Mouse (Mus musculus): ENCODE data around the gene Fbxl13.

The Fbxl13 gene

GRCm38 (mm10) chr5:21513363-21513762, 132.1 kb downstream of the Fbxl13 start:
- DNase-seq = no peak

- no peak for DNase-seq
Observed at GRCm38 (mm10) chr5:21509801-21510200, 135.6 kb downstream of the Fbxl13 start.

- DNase-seq = no peak
Observed at GRCm38 (mm10) chr5:21506887-21507286, 138.5 kb downstream of the Fbxl13 start.

GRCm38 (mm10) chr5:21505159-21505558, 140.3 kb downstream of the Fbxl13 start:
- no peak for DNase-seq

- DNase-seq = no peak
Observed at GRCm38 (mm10) chr5:21502936-21503610, 142.4 kb downstream of the Fbxl13 start.

GRCm38 (mm10) chr5:21500941-21501340, 144.5 kb downstream of the Fbxl13 start:
- no peak for DNase-seq

- no peak for DNase-seq
Observed at GRCm38 (mm10) chr5:21500133-21500532, 145.3 kb downstream of the Fbxl13 start.

- no peak for DNase-seq
Observed at GRCm38 (mm10) chr5:21498925-21499324, 146.5 kb downstream of the Fbxl13 start.

GRCm38 (mm10) chr5:21498490-21498889, 146.9 kb downstream of the Fbxl13 start:
- no peak for DNase-seq

- no peak for DNase-seq
Observed at GRCm38 (mm10) chr5:21496881-21497280, 148.6 kb downstream of the Fbxl13 start.

GRCm38 (mm10) chr5:21496321-21496720, 149.1 kb downstream of the Fbxl13 start:
- no peak for DNase-seq

GRCm38 (mm10) chr5:21494781-21495180, 150.7 kb downstream of the Fbxl13 start:
- no peak for DNase-seq

- DNase-seq = no peak
Observed at GRCm38 (mm10) chr5:21493294-21493999, 152.0 kb downstream of the Fbxl13 start.

GRCm38 (mm10) chr5:21492213-21492612, 153.2 kb downstream of the Fbxl13 start:
- DNase-seq = no peak

GRCm38 (mm10) chr5:21491469-21491868, 154.0 kb downstream of the Fbxl13 start:
- no peak for DNase-seq

GRCm38 (mm10) chr5:21489135-21489534, 156.3 kb downstream of the Fbxl13 start:
- DNase-seq = no peak

- DNase-seq = no peak
Observed at GRCm38 (mm10) chr5:21488506-21488905, 156.9 kb downstream of the Fbxl13 start.

GRCm38 (mm10) chr5:21487716-21488115, 157.7 kb downstream of the Fbxl13 start:
- no peak for DNase-seq

GRCm38 (mm10) chr5:21487306-21487705, 158.1 kb downstream of the Fbxl13 start:
- DNase-seq = no peak

- no peak for DNase-seq
Observed at GRCm38 (mm10) chr5:21486798-21487197, 158.6 kb downstream of the Fbxl13 start.

GRCm38 (mm10) chr5:21485197-21485829, 160.1 kb downstream of the Fbxl13 start:
- no peak for DNase-seq

- DNase-seq = no peak
Observed at GRCm38 (mm10) chr5:21483275-21483674, 162.2 kb downstream of the Fbxl13 start.

- no peak for DNase-seq
Observed at GRCm38 (mm10) chr5:21482446-21483222, 162.8 kb downstream of the Fbxl13 start.

All from retina, postnatal 1 day (tissue).